Mouse (Mus musculus) embryonic fibroblast, embryonic 13.5 days (primary cell): ENCODE data around the gene Cadps. TPM values are rescaled to one million over a fixed set of nuclear protein-coding genes. Genes with fewer than 3 reads are reported as not detected.

ENCODE experiments used
- H3K27ac ChIP-seq: 2 replicates; pipeline ENCODE4 v1.5.1; 2012; ENCODE audit warnings: low read length, control low read depth, inconsistent platforms; ENCODE audit not compliant: insufficient read depth
- H3K4me1 ChIP-seq: 2 replicates; pipeline ENCODE4 v1.6.1; 2011; ENCODE audit warnings: low read length; ENCODE audit not compliant: control insufficient read depth, insufficient read depth
- H3K4me3 ChIP-seq: 2 replicates; pipeline ENCODE4 v1.5.1; 2011; ENCODE audit warnings: mild to moderate bottlenecking, control low read depth, low read length; ENCODE audit not compliant: insufficient read depth
- CTCF ChIP-seq: IDR thresholded peaks from 2 replicates; pipeline ENCODE4 v1.5.1; 2011; ENCODE audit warnings: mild to moderate bottlenecking, control low read depth, low read length, moderate library complexity, borderline replicate concordance; ENCODE audit not compliant: insufficient read depth
- POLR2A ChIP-seq: IDR thresholded peaks from 2 replicates; pipeline ENCODE4 v1.6.1; 2011; ENCODE audit warnings: low read depth, mild to moderate bottlenecking, control low read depth, low read length, moderate library complexity
- polyA plus RNA-seq: library from polyadenylated mRNA; stranded (reverse); fragments of >200 nt; gene quantifications from 2 replicates; pipeline ENCODE4 v1.2.4, GENCODE M21; 2011; ENCODE audit warnings: low read depth; ENCODE audit not compliant: missing spikeins, insufficient read length

Cadps gene
- polyA plus RNA-seq, 1 experiment: 0.49 TPM

GRCm38 (mm10) chr14:12377883-12378282, 445.0 kb downstream of the Cadps start:
- no peak for TF ChIP-seq POLR2A
- TF ChIP-seq CTCF: no peak
- Histone ChIP-seq H3K4me3 (no peak overlapping the region), H3K27ac (no peak overlapping the region), H3K4me1 (no peaks in the 10 kb centered on the region)

DNA sequence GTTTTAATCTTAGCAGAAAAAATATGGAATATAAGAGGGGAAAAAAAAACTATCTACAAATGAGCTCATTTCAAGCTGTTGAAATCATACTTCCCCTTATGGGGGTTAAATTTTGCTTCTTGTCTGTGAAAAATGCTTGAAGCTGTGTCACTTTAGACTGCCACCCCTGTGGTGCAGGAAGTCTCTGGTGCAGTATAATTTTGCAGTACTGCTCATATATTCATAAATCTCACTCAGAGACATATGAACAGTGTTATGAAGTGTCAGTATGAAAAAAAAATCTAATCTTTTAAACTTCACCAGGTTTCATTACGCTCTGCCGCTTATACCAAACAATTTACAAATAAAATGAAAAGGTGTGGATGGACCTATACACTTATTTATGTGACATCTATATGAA, 445.6 kb downstream of the Cadps start:
- TF ChIP-seq CTCF (no peak), POLR2A (no peak)
- H3K4me3 ChIP-seq: no peak overlapping the region

GRCm38 (mm10) chr14:12375451-12375850, 447.4 kb downstream of the Cadps start:
- no peak overlapping the region for H3K27ac ChIP-seq
- H3K4me3 ChIP-seq: no peak overlapping the region
- no peak for TF ChIP-seq CTCF
- TF ChIP-seq POLR2A: no peak
- H3K4me1 ChIP-seq: no peaks in the 10 kb centered on the region

More for the DNA sequence above, 445.6 kb downstream of the Cadps start:
- Histone ChIP-seq H3K27ac (no peak overlapping the region), H3K4me1 (no peaks in the 10 kb centered on the region)

- H3K4me1 ChIP-seq: no peaks in the 10 kb centered on the region
- H3K4me3 ChIP-seq: no peak overlapping the region
- H3K27ac ChIP-seq: no peak overlapping the region
- no peak for TF ChIP-seq CTCF
Measured at GRCm38 (mm10) chr14:12350271-12350916, 472.5 kb downstream of the Cadps start.

GRCm38 (mm10) chr14:12349334-12350090, 473.4 kb downstream of the Cadps start:
- Histone ChIP-seq H3K4me3 (no peak overlapping the region), H3K4me1 (no peaks in the 10 kb centered on the region), H3K27ac (no peak overlapping the region)
- TF ChIP-seq POLR2A (no peak), CTCF (no peak)

- H3K4me1 ChIP-seq: no peaks in the 10 kb centered on the region
- TF ChIP-seq CTCF (no peak), POLR2A (no peak)
- H3K27ac ChIP-seq: no peak within 1 kb of the TSS
- H3K4me3 ChIP-seq: no peak within 1 kb of the TSS
Measured at GRCm38 (mm10) chr14:12348089-12348488, 474.8 kb downstream of the Cadps start, which contains the start of gene Fezf2. Gene Fezf2 (minus strand): TSS chr14:12348189.

- TF ChIP-seq POLR2A: no peak
- no peak for TF ChIP-seq CTCF
- H3K27ac ChIP-seq: no peak overlapping the region
- H3K4me1 ChIP-seq: no peaks in the 10 kb centered on the region
- peak overlapping the region; percentile 24; the same call in 1 of the 2 replicates for H3K4me3 ChIP-seq
Measured at GRCm38 (mm10) chr14:12346865-12347600, 475.8 kb downstream of the Cadps start.

- TF ChIP-seq CTCF (no peak), POLR2A (no peak)
- peak overlapping the region; percentile 24; the same call in 1 of the 2 replicates for H3K4me3 ChIP-seq
- no peak overlapping the region for H3K27ac ChIP-seq
- no peaks in the 10 kb centered on the region for H3K4me1 ChIP-seq
Measured at GRCm38 (mm10) chr14:12346011-12346864, 476.6 kb downstream of the Cadps start.
